Mouse (Mus musculus) myocyte (in vitro differentiated cells): ENCODE data around the gene Slc25a45. TPM values are rescaled to one million over a fixed set of nuclear protein-coding genes. Genes with fewer than 3 reads are reported as not detected.

Experiments used
- H3K27me3 ChIP-seq: one replicate; pipeline ENCODE4 v1.6.1; 2011; ENCODE audit not compliant: control insufficient read depth, insufficient read depth, insufficient read length
- H3K36me3 ChIP-seq: one replicate; pipeline ENCODE4 v1.6.1; 2011; ENCODE audit not compliant: control insufficient read depth, insufficient read depth
- H3K4me2 ChIP-seq: one replicate; pipeline ENCODE4 v1.6.1; 2011; ENCODE audit warnings: low read depth, control low read depth
- H3K4me3 ChIP-seq: one replicate; pipeline ENCODE4 v1.5.1; 2011; ENCODE audit warnings: mild to moderate bottlenecking, control low read depth, moderate library complexity
- H3K79me2 ChIP-seq: one replicate; pipeline ENCODE4 v1.6.1; 2011; ENCODE audit not compliant: control insufficient read depth, insufficient read depth
- H3ac ChIP-seq: one replicate; pipeline ENCODE4 v1.6.1; 2011; ENCODE audit not compliant: control insufficient read depth, insufficient read length
- CEBPB ChIP-seq: IDR thresholded peaks from 2 replicates; pipeline ENCODE4 v1.6.1; 2011; ENCODE audit warnings: mild to moderate bottlenecking, moderate library complexity; ENCODE audit not compliant: poor library complexity, insufficient read depth, severe bottlenecking
- E2F4 ChIP-seq: IDR thresholded peaks from one replicate; pipeline ENCODE4 v1.6.1; 2011; ENCODE audit warnings: mild to moderate bottlenecking, control low read depth, moderate library complexity; ENCODE audit not compliant: insufficient read depth
- MAX ChIP-seq: IDR thresholded peaks from one replicate; pipeline ENCODE4 v1.6.1; 2011; ENCODE audit warnings: low read depth, mild to moderate bottlenecking, control low read depth
- MYOD1 ChIP-seq, 3 experiments: IDR thresholded peaks; one replicate each; pipeline ENCODE4 v1.6.1; 2011; ENCODE audit warnings: control low read depth in 2 of 3, low read depth in 2 of 3, mild to moderate bottlenecking in 2 of 3, moderate library complexity in 1 of 3; ENCODE audit not compliant: insufficient read length in 2 of 3, control insufficient read depth in 1 of 3
- MYOG ChIP-seq, 3 experiments: IDR thresholded peaks; one replicate each; pipeline ENCODE4 v1.6.1; 2011; ENCODE audit warnings: control low read depth in 2 of 3, low read depth in 2 of 3, mild to moderate bottlenecking in 2 of 3; ENCODE audit not compliant: insufficient read length in 2 of 3, control insufficient read depth in 1 of 3, insufficient read depth in 1 of 3
- POLR2A ChIP-seq: IDR thresholded peaks from one replicate; pipeline ENCODE4 v1.6.1; 2011; ENCODE audit warnings: low read depth, mild to moderate bottlenecking, control low read depth, moderate library complexity; ENCODE audit not compliant: insufficient read length
- POLR2AphosphoS2 ChIP-seq: IDR thresholded peaks from one replicate; pipeline ENCODE4 v1.6.1; 2011; ENCODE audit warnings: low read depth, control low read depth; ENCODE audit not compliant: insufficient read length
- REST ChIP-seq: IDR thresholded peaks from one replicate; pipeline ENCODE4 v1.6.1; 2011; ENCODE audit warnings: mild to moderate bottlenecking, control low read depth, moderate library complexity; ENCODE audit not compliant: insufficient read depth, insufficient read length
- SRF ChIP-seq: IDR thresholded peaks from one replicate; pipeline ENCODE4 v1.6.1; 2011; ENCODE audit warnings: low read depth; ENCODE audit not compliant: control insufficient read depth, insufficient read length
- TCF12 ChIP-seq: IDR thresholded peaks from one replicate; pipeline ENCODE4 v1.6.1; 2011; ENCODE audit warnings: mild to moderate bottlenecking, control low read depth; ENCODE audit not compliant: poor library complexity, insufficient read depth, severe bottlenecking
- TCF3 ChIP-seq: IDR thresholded peaks from one replicate; pipeline ENCODE4 v1.6.1; 2011; ENCODE audit warnings: low read depth, control low read depth; ENCODE audit not compliant: insufficient read length
- USF1 ChIP-seq: IDR thresholded peaks from one replicate; pipeline ENCODE4 v1.6.1; 2011; ENCODE audit warnings: low read depth, mild to moderate bottlenecking, control low read depth, moderate library complexity
- polyA plus RNA-seq: library from polyadenylated mRNA; unstranded; fragments of >200 nt; fragmentation: generic; extraction: Trizol; gene quantifications from one replicate; pipeline ENCODE4 v1.2.1, GENCODE M21; 2012; ENCODE audit warnings: missing spikeins

The Slc25a45 gene
- polyA plus RNA-seq, 1 experiment, result 5.2 TPM

DNA sequence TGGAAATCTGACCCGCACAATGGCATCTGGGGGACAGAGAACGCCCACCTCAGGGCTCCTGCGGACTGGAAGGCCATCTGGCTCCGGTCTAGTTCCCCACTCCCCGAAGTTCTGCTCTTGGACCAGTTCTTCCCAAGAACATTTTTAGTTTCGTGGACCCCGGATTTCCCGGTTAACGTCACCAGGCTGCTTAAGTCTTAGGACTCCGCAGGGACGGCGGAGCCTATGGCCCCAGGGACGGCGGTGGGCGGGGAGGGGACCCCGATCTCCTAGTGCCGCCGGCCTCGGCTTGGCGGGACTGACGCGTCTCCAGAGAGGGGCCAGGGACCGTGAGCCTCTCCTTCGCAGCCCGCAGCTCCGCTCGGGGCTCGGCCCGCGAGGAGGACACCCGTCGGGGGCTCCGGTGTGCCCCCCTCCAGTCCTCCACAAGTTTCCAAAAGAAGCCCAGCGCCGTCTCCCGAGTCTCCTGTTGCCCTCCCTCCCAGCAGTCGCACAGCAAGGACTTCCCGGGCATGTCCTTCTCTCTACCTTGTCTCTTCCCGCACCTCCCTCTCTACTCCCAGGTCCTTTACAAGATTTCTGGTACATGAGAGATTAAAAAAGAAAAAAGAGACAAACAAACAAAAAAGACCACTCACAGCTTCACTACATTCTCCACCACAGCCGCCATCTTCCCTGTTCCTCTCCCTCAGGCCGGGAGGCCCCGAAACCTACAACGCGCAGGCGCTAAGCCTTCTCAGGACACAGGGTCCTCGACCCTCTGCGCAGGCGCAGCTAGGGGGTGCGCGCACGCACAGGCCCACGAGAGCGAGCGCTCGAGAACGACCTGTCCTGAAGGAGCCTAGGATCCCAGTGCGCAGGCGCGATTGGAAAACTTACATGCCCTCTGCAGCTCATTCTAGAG, 34.7 kb downstream of the Slc25a45 start:
- H3K4me2 ChIP-seq, result peak overlapping the region; percentile 93
- H3K27me3 ChIP-seq, result no peaks in the 10 kb centered on the region
- peaks cover 16% of the 10 kb centered on the region for H3K36me3 ChIP-seq
- peak; percentile 53 for TF ChIP-seq POLR2AphosphoS2
- TF ChIP-seq SRF, result no peak
- TF ChIP-seq MYOG (IDR thresholded peaks at IDR 0.05; ENCODE audit: control insufficient read depth in 1 of 3, insufficient read depth in 1 of 3, insufficient read length in 2 of 3, low read depth in 2 of 3), result peak in 1 of 3 experiments; percentile 22
- peak; percentile 57 for TF ChIP-seq POLR2A
- no peak for TF ChIP-seq MAX
- peaks cover 62% of the 10 kb centered on the region for H3K79me2 ChIP-seq
- peak overlapping the region; percentile 96 for H3K4me3 ChIP-seq
- H3ac ChIP-seq, result peak overlapping the region; percentile 84

- H3K27me3 ChIP-seq, result no peaks in the 10 kb centered on the region
- H3K79me2 ChIP-seq, result peaks cover 54% of the 10 kb centered on the region
- H3ac ChIP-seq, result peak within 1 kb of the TSS; percentile 84
- no peak for TF ChIP-seq REST
- no peak for TF ChIP-seq POLR2A
- no peak for TF ChIP-seq SRF
- TF ChIP-seq TCF3, result no peak
- peak; percentile 9 for TF ChIP-seq POLR2AphosphoS2
- H3K4me2 ChIP-seq, result peak within 1 kb of the TSS; percentile 93
- H3K4me3 ChIP-seq, result peak within 1 kb of the TSS; percentile 96
- peaks cover 17% of the 10 kb centered on the region for H3K36me3 ChIP-seq
Measured at GRCm38 (mm10) chr19:5913007-5913719, 35.6 kb downstream of the Slc25a45 start, which contains the start of gene Dpf2. TSS of gene Dpf2 (minus strand) at chr19:5913010.

GRCm38 (mm10) chr19:5921715-5922114, 44.1 kb downstream of the Slc25a45 start:
- no peak for TF ChIP-seq USF1
- TF ChIP-seq TCF3, result no peak
- Histone ChIP-seq H3K4me2 (peak overlapping the region; percentile 49), H3K36me3 (peaks cover 14% of the 10 kb centered on the region), H3ac (no peak overlapping the region), H3K4me3 (no peak overlapping the region), H3K27me3 (no peaks in the 10 kb centered on the region), H3K79me2 (peaks cover 26% of the 10 kb centered on the region)

- TF ChIP-seq MYOG (IDR thresholded peaks at IDR 0.05; ENCODE audit: control insufficient read depth in 1 of 3, insufficient read depth in 1 of 3, insufficient read length in 2 of 3, low read depth in 2 of 3), result no peak
- TF ChIP-seq POLR2AphosphoS2, result no peak
- no peak for TF ChIP-seq SRF
- no peak for TF ChIP-seq MYOD1 (IDR thresholded peaks at IDR 0.05; ENCODE audit: control insufficient read depth in 1 of 3, insufficient read length in 2 of 3, low read depth in 2 of 3)
- no peak for TF ChIP-seq TCF3
- TF ChIP-seq USF1, result no peak
- H3K36me3 ChIP-seq, result peaks cover 8% of the 10 kb centered on the region
- H3K27me3 ChIP-seq, result no peaks in the 10 kb centered on the region
- peaks cover 26% of the 10 kb centered on the region for H3K79me2 ChIP-seq
- H3ac ChIP-seq, result no peak overlapping the region
- peak overlapping the region; percentile 49 for H3K4me2 ChIP-seq
- no peak overlapping the region for H3K4me3 ChIP-seq
Measured at GRCm38 (mm10) chr19:5922119-5922942, 44.7 kb downstream of the Slc25a45 start.

GRCm38 (mm10) chr19:5922963-5923362, 45.4 kb downstream of the Slc25a45 start:
- peaks cover 26% of the 10 kb centered on the region for H3K79me2 ChIP-seq
- H3ac ChIP-seq, result no peak overlapping the region
- no peak for TF ChIP-seq TCF12
- no peak for TF ChIP-seq POLR2A
- TF ChIP-seq USF1, result no peak
- TF ChIP-seq TCF3, result no peak
- no peak for TF ChIP-seq E2F4
- TF ChIP-seq MAX, result no peak
- no peak for TF ChIP-seq MYOD1 (IDR thresholded peaks at IDR 0.05; ENCODE audit: control insufficient read depth in 1 of 3, insufficient read length in 2 of 3, low read depth in 2 of 3)
- no peak for TF ChIP-seq SRF
- no peak for TF ChIP-seq REST
- TF ChIP-seq MYOG (IDR thresholded peaks at IDR 0.05; ENCODE audit: control insufficient read depth in 1 of 3, insufficient read depth in 1 of 3, insufficient read length in 2 of 3, low read depth in 2 of 3), result no peak
- TF ChIP-seq CEBPB, result no peak
- no peak for TF ChIP-seq POLR2AphosphoS2
- H3K27me3 ChIP-seq, result no peaks in the 10 kb centered on the region
- no peak overlapping the region for H3K4me3 ChIP-seq
- H3K36me3 ChIP-seq, result peaks cover 7% of the 10 kb centered on the region
- H3K4me2 ChIP-seq, result peak overlapping the region; percentile 98
